Mouse (Mus musculus) olfactory bulb, adult 2 months (tissue): ENCODE measurements around the gene Lbx1. TPM values are rescaled to one million over a fixed set of nuclear protein-coding genes. Genes with fewer than 3 reads are reported as not detected.

Experiments used
- H3K27ac ChIP-seq: fragments of 200-500 bp; 2 replicates; pipeline ENCODE4 v1.5.1; 2012; ENCODE audit warnings: low read depth, low read length; ENCODE audit not compliant: insufficient read depth
- H3K4me1 ChIP-seq: fragments of 200-500 bp; 2 replicates; pipeline ENCODE4 v1.6.1; 2012; ENCODE audit warnings: low read length; ENCODE audit not compliant: control insufficient read depth, insufficient read depth
- H3K4me3 ChIP-seq: fragments of 200-500 bp; 2 replicates; pipeline ENCODE4 v1.5.1; 2012; ENCODE audit warnings: mild to moderate bottlenecking, low read depth, low read length, moderate library complexity; ENCODE audit not compliant: insufficient read depth
- CTCF ChIP-seq: fragments of 200-500 bp; IDR thresholded peaks from 2 replicates; pipeline ENCODE4 v1.5.1; 2012; ENCODE audit warnings: low read depth, mild to moderate bottlenecking, low read length, moderate library complexity; ENCODE audit not compliant: insufficient read depth
- POLR2A ChIP-seq: fragments of 200-500 bp; IDR thresholded peaks from 2 replicates; pipeline ENCODE4 v1.6.1; 2012; ENCODE audit warnings: mild to moderate bottlenecking, low read depth, low read length, moderate library complexity; ENCODE audit not compliant: insufficient read depth
- WGBS: fragments of 180-500 bp; shearing (Covaris S2); methylation state at CpG from one replicate; pipeline ENCODE4 v1.1.7; 2018; 5-methylcytosine and 5-hydroxymethylcytosine counted together
- polyA plus RNA-seq: library from polyadenylated mRNA; stranded (reverse); fragments of >200 nt; gene quantifications from 2 replicates; pipeline ENCODE4 v1.2.4, GENCODE M21; 2012; ENCODE audit warnings: low replicate concordance; ENCODE audit not compliant: missing spikeins, insufficient read depth, insufficient read length

The Lbx1 gene
- polyA plus RNA-seq, 1 experiment = not detected

DNA sequence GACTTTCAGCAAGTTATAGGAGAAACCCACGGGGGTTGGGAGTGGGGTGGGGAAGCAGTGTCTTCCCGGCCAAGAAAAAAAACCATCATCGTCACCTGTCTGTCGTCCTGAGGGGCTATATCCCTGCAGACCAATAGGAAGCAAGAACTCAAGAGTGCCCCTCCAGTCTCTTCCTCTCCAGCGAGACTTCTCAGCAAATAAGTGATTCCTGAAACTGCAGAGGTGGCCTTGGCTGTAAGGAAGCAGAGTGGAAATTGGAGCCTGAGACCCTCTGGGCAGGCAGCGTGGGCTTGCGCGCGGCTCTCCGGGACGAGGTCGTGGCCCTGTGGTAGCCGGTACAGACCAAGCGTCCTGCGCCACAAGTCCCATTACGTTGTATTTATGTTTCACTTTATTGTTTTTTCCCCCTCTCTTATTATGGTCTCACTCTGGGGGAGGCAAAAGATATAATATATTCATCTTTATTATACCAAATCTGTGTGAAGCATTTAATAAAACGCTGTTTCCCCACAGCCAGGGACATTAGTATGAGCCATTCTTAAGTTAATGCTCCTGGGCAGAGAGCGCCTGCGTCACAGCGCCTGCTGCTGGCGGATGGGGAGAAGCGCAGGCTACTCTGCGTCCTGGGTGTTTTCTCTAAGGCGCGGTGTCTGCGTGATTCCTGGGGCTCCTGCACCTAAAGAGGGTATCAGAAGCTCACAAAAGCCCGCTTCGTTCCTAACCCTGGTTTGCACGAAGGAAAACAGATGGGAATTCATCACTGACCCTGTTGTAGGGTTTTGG is 8.5 kb upstream of the Lbx1 start:
- WGBS = 6% methylated on average over 29 of the region's 29 CpGs
- Histone ChIP-seq H3K4me3 (no peak overlapping the region), H3K4me1 (no peaks in the 10 kb centered on the region), H3K27ac (no peak overlapping the region)
- TF ChIP-seq POLR2A (no peak), CTCF (peak; percentile 74; the same call in 1 of the 2 replicates)

DNA sequence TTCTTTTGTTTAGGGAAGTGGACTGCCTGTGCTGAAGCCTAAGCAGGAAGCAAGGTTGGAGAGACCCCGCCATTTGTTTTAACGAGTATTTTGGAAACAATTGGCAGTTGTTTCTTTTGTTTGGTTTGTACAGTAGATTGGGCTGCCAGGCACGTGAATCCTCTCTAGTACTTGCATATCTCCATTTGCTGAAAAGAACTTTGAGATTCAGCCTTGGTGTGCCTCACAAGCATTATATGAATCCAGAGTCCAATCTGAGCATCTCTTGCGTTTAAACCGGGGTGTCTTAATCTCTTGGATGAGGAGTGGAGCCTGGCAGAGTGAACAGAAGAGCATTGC is 7.6 kb upstream of the Lbx1 start:
- WGBS = 4% methylated on average over 5 of the region's 5 CpGs
- no peak for TF ChIP-seq POLR2A
- no peak for TF ChIP-seq CTCF
- no peak overlapping the region for H3K4me3 ChIP-seq

DNA sequence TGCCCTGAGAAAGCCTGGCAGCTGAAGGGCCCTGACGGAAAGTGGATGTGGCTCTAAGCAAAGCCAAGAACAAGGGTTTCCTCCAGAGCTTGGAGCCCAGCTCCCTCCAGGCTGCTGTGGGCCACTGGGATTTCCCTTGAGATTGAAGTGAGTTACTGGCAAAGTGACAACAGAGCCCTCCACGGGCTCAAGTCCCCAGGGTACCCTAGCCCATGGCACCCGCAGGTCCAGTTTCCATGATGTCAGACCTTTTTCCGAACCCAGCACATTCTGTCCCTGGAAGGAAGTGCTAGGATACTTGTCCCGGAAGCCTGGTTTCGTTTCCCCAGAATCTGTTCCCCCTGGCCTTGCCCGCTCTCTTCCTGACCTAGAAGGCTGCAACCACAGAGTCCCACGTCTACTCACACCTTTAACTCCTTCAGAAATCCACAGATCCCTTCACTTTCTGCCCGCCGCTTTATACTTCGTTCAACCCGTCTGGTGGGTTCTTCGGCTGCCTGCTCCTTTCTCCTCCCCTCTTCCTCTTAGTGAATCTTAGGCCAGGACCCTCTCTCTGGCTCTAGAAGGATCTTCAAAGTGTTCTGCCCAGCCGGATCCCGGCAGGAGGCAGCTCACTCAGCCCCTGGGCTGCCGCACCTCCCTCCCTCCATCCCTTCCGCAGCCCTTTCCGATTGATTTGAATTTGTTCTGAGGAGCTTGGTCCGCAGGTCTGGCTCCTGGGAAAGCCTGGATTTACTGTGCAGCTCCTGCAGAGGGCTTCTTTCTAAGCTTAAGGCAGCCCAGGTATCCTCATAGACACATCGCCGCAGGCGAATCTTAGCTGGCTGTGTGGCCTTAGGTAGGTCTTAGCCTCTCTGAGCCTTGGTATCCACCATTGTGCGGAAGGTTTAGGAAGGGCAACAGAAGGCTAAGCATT is 7.0 kb upstream of the Lbx1 start:
- H3K4me3 ChIP-seq = no peak overlapping the region
- TF ChIP-seq CTCF (no peak), POLR2A (no peak)
- 5% methylated on average over 23 of the region's 23 CpGs for WGBS

More for the DNA sequence above, 7.6 kb upstream of the Lbx1 start:
- H3K27ac ChIP-seq = no peak overlapping the region
- H3K4me1 ChIP-seq = no peaks in the 10 kb centered on the region

DNA sequence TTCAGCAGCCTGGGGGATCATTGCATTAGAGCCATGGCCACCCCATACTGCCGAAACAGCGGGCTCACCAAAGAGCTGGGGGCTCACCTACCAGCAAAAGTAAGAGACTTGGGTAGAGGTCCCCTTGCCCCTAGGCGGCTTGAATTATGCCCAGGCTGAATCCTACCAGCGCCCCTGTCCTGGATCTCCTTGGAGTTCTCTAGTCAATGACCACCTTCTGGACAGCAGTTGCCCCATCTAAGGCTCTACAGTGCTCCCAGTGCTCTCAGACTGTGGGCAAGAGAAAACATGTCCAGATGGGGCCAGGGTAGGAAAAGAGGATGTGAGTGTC is 6.4 kb upstream of the Lbx1 start:
- Histone ChIP-seq H3K4me1 (no peaks in the 10 kb centered on the region), H3K4me3 (no peak overlapping the region), H3K27ac (no peak overlapping the region)
- TF ChIP-seq POLR2A (no peak), CTCF (no peak)
- 9% methylated on average over 4 of the region's 4 CpGs for WGBS

More for the DNA sequence above, 7.0 kb upstream of the Lbx1 start:
- H3K4me1 ChIP-seq = no peaks in the 10 kb centered on the region
- H3K27ac ChIP-seq = no peak overlapping the region

DNA sequence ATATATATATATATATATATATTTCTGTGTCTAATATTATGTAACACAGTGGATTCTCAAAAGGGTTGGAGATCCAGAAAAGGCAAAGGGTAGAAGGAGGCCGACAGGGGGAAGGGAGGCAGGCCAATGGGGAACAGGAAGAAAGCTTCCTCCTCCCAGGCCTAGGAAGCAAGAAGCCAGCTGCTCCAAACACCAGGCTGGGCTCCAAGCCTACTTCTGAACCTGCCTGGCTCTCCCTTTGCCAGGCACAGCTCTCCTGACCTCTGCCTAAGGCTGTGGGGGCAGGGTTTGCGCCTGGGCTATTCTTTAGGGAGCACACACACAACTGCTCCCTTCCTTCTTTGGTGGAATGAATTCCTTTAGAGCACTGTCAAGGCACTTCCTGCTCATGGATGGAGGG is 4.4 kb upstream of the Lbx1 start:
- 8% methylated on average over 2 of the region's 2 CpGs for WGBS
- TF ChIP-seq CTCF = no peak
- TF ChIP-seq POLR2A = no peak
- no peak overlapping the region for H3K4me3 ChIP-seq
- H3K4me1 ChIP-seq = no peaks in the 10 kb centered on the region; the same call in 1 of the 2 replicates
- H3K27ac ChIP-seq = no peak overlapping the region

DNA sequence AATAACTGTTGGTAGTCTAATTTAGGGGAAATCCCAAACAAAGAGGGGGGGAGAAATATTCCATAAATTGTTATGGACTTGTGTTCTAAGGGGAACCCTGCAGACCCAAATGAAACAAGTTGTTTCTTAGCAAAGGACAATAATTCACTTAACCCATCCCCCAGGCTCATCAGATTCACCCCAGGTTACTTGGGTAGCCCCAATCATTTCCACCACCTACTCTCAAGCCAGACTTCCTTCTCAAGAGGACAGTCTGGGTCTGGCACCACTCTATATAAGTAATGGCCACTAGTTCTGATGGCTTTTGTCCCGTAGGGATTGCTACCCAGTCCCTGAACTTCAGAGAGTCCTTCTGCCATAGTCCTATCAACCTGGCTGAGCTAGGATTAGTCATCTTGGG is 3.6 kb upstream of the Lbx1 start:
- TF ChIP-seq POLR2A = no peak
- TF ChIP-seq CTCF = no peak
- no peak overlapping the region for H3K27ac ChIP-seq
- H3K4me3 ChIP-seq = no peak overlapping the region
- no peaks in the 10 kb centered on the region; the same call in 1 of the 2 replicates for H3K4me1 ChIP-seq
- WGBS = 12% methylated on average over 1 of the region's 1 CpGs

DNA sequence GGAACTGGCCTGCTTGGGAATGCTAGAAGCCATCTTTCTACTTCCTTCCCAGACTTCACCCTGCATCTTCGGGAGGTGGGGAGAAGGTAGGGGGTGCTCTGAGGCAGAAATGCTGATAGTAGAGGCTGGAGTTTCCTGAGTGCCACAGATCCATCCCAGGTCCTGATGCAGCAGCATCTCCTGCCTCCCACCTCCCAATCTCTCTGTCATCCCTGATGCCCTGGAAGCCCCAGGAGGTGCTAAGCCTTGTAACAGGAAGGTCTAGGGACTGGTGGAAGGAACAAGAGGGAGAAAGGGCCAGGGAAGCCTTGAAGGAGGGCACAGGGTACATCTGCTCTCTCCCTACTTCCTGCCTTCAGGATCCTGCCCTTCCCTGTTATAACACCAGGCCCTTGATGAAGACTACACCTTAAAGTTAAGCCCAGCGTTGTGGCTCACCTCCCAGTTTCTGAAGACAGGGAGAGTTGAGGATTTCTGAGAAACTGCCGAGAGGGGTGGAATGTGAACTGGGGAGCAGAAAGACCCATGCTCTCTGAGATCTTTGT is 2.1 kb upstream of the Lbx1 start:
- no peak for TF ChIP-seq POLR2A
- TF ChIP-seq CTCF = no peak

DNA sequence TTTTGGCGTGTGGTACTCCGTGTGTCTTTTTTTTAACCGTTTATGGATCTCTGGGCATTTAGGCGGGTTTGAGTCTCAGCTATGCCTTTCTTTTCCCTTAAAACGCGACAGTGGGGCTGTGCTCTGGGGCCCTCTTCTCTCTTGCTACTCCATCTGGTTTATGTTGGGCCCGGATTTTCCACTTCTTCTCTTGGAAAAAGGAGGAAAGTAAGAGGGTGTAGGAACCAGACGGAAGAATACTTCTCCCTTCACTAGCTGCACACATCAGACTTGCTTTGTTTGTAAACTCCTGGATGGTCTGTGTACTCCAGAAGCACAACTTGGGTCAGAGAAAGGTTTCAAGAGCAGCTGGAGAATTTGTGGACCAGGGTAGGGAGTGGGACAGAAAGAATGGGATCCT is 1.5 kb upstream of the Lbx1 start:
- Histone ChIP-seq H3K4me3 (no peak overlapping the region), H3K4me1 (no peaks in the 10 kb centered on the region; the same call in 1 of the 2 replicates), H3K27ac (no peak overlapping the region)
- TF ChIP-seq POLR2A = no peak
- TF ChIP-seq CTCF = no peak
- WGBS = 4% methylated on average over 8 of the region's 8 CpGs

More for the DNA sequence above, 2.1 kb upstream of the Lbx1 start:
- Histone ChIP-seq H3K4me3 (no peak overlapping the region), H3K4me1 (no peaks in the 10 kb centered on the region; the same call in 1 of the 2 replicates), H3K27ac (no peak overlapping the region)
- WGBS = 12% methylated on average over 3 of the region's 3 CpGs
